Mouse (Mus musculus) left cerebral cortex, adult 11 months (tissue): ENCODE data around the gene Bmp2.

Experiments
- DNase-seq: peaks from one replicate; pipeline ENCODE4 v3.0.0; 2022; ENCODE audit warnings: low spot score

Gene Bmp2

GRCm38 (mm10) chr2:133552031-133552841 is at the start of gene Bmp2:
Gene Bmp2, plus strand, starts transcription at chr2:133552159.
- peak; percentile 10 for DNase-seq

DNA sequence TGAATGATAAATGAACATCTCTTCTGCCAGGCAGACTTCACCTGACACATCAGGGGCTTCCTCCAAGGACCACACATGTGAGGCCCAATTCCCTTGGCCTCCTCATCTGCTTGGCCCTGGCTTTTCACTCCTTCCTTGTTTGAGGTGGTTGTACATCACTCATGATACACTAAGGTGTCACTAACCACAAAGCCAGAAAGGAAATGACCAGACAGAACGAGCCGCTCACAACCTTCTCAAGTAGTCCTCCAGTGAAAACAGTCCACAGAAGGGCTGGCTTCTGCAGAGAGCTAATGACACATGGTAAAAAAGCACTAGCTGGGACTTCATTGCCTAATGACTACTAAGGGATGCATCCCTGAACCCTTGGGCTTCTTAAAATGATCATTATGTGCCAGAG is 46.3 kb upstream of the Bmp2 start:
- DNase-seq, result no peak

DNA sequence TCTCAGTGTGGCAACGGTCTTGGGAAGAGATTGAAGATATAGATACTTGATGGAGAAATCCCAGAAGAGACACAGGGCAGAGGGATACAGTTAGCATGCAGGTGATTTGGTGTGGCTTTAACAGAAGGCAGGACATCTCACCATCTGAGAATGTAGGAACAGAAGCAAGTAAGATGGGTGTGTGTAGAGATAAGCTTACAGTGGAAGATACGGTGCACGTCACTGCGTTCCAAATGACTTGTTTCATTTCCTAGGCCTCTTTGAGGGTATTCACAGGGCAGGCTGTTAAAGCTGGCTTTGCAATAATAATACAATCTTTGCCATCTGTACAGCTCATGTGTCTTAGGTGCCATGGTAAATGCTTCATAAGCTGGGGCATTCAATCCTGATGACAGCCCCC is 44.9 kb upstream of the Bmp2 start:
- no peak for DNase-seq

- DNase-seq, result no peak
These were observed 42.8 kb upstream of the Bmp2 start for GRCm38 (mm10) chr2:133509141-133509540.

- no peak for DNase-seq
These were observed 40.8 kb upstream of the Bmp2 start for GRCm38 (mm10) chr2:133511011-133511779.

GRCm38 (mm10) chr2:133516331-133517046 is 35.5 kb upstream of the Bmp2 start:
- no peak for DNase-seq

GRCm38 (mm10) chr2:133517867-133518266 is 34.1 kb upstream of the Bmp2 start:
- DNase-seq, result no peak

- DNase-seq, result no peak
These were observed 30.8 kb upstream of the Bmp2 start for GRCm38 (mm10) chr2:133521193-133521592.

DNA sequence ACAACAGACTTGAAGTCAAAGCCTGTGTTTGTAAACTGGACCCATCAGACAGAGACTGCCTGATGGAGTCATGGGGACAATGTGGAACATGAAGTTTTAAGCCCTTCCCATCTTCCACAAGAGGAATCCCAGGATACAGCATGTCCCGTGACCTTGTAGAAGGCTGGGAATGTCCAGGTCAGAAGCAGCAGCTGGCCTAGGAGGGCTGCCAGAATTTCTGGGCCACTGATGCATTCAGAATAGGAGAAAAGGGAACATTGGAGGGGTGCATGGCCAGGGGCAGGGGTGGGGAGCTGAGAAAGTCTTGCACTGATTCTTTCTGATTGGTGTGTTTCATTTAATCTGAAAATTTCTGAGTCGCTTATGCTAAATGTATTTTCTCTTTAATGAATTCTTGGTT is 29.8 kb upstream of the Bmp2 start:
- DNase-seq, result no peak

DNA sequence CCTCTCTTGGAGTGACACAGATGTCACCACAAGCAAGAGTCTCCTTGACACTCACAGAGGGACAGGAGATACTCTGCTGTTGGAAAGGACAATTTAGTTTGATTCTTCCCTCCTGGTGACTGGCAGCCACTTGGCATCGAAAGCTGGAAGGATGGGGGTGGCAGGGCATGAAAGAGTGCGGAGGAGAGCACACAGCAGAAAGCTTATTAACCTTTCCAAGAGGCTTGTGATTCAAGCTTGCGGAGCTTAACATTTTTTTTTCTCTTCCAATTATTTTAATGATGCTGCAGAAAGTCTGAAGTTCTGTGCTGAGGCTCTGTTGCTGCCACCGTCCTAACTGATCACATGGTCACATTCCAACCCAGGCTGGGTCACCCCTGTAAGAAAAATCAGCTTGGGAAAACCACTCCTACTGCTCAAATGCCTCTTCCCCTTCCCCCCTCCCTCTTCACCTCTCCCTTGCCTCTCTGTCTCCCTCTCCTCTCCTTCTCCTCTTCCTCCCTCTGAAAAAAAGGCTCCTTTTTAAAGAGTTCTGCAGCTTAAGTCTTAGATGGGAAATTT is 26.3 kb upstream of the Bmp2 start:
- no peak for DNase-seq

GRCm38 (mm10) chr2:133529396-133529795 is 22.6 kb upstream of the Bmp2 start:
- no peak for DNase-seq

DNA sequence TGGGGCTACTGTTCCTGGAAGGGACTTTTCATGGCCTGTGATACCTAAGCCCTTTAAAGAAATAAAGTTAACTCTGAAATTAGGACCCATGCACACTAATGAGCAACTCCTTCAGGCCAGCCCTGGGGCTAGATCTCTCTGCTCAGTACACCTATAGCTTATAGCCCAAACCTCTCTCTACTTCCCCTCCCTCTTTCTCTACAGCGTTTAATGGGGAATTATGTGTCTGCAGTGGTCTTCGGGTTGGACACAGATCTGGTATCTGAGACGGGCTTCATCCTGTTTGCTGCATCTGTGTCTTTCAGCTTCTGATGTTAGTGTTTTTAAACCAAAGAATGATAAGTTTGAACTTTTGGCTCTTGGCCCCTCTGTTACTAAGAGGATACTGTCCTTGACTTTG is 18.9 kb upstream of the Bmp2 start:
- no peak for DNase-seq

- no peak for DNase-seq
These were observed 16.5 kb upstream of the Bmp2 start for GRCm38 (mm10) chr2:133535481-133535880.

- DNase-seq, result no peak
These were observed 15.1 kb upstream of the Bmp2 start for GRCm38 (mm10) chr2:133536812-133537211.

GRCm38 (mm10) chr2:133540702-133541101 is 11.3 kb upstream of the Bmp2 start:
- DNase-seq, result no peak

- DNase-seq, result peak; percentile 44
These were observed 1.7 kb upstream of the Bmp2 start for GRCm38 (mm10) chr2:133550238-133550682.

- DNase-seq, result no peak
These were observed 995 bp downstream of the Bmp2 start for GRCm38 (mm10) chr2:133552842-133553465.

DNA sequence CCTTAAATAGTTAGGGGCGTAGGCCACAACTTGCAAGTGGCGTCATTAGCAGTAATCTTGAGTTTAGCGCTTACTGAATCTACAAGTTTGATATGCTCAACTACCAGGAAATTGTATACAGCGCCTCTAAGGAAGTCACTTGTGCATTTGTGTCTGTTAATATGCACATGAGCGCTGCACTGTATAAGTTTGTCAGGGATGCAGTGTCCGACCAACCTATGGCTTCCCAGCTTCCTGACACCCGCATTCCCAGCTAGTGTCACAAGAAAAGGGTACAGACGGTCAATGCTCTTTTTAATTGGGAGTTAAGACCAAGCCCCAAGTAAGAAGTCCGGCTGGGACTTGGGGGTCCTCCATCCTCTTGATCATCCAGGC is 1.9 kb downstream of the Bmp2 start:
- DNase-seq, result no peak

- DNase-seq, result no peak
These were observed 2.5 kb downstream of the Bmp2 start for GRCm38 (mm10) chr2:133554286-133555021.

GRCm38 (mm10) chr2:133564248-133564886 is 12.4 kb downstream of the Bmp2 start:
- DNase-seq, result no peak

DNA sequence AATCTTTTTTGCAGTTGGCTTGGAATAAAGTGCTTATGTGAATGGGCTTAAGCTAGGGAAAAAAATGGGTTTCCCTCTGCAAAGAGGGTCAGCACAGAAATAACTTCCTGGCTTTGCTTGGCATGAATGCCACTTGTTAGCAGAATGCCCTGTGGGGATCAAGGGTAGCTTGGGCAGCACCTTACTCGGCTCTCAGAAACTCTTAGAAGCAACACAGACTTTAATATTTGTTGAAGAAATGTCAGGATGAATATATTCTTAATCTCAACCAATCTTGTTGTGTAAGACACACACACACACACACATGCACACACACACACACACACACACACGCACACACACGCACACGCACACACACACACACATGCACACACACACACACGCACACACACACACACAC is 13.5 kb downstream of the Bmp2 start:
- DNase-seq, result no peak
